Mouse (Mus musculus) erythroblast, embryonic 14.5 days (primary cell): ENCODE results near the gene Rilp.

Source experiments
- GATA1 ChIP-seq: IDR thresholded peaks from 2 replicates; pipeline ENCODE4 v1.6.1; 2012; ENCODE audit warnings: low read length, inconsistent platforms, mixed read lengths
- TAL1 ChIP-seq: IDR thresholded peaks from 3 replicates; pipeline ENCODE4 v1.6.1; 2012; ENCODE audit warnings: low read length, inconsistent platforms, mixed read lengths

DNA sequence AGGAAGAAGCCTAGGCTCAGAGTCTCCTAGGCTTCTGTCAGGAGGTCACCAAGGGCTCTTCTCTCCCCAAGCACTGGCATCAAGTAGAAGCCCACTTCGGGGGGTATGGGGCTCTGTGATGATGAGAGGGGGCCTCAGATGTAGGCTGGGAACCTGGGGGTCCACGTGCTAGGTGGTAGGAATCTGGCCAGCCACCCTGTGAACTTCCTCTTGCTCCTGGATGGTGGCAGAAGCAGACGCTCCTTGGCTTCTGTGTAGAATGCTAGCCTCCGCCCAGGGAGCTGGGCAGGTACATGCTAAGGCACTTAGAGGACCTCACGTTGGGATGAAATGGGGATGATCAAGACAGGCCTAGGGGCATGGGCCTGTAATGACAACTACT lies 51.5 kb downstream of the Rilp start:
- TF ChIP-seq GATA1 (no peak), TAL1 (no peak)
